ENCODE assay signal across 24 mouse cellular contexts in genomic region chr19:19478192-19478932, GRCm38 (mm10).
A peak's percentile ranks its signal among the peaks of the same experiment; 100 is the strongest.
DNase-seq lines count a peak whose midpoint lies in the region; ATAC-seq and TF ChIP-seq lines count a peak whose summit lies in the region.
"Had no signal": no experiment of that assay in that cellular context is flagged by ENCODE, and none has a peak within 500 bp of the region (broad histone marks: within the 10 kb centered on the region; RNA-seq: fewer than 3 reads in every experiment).

No protein-coding gene starts in this region.

- TF ChIP-seq CTCF in midbrain, postnatal 0 days (IDR thresholded peaks at IDR 0.05), result no peak
- no peak for TF ChIP-seq CTCF in brain, embryonic 14.5 days (IDR thresholded peaks at IDR 0.05; ENCODE audit: borderline replicate concordance, extremely low read depth, insufficient read depth, insufficient read length)

- no peaks in the 10 kb centered on the region for H3K36me3 ChIP-seq in forebrain, embryonic 11.5 days (ENCODE audit: control insufficient read depth, insufficient read depth, low read length)
- H3K36me3 ChIP-seq in forebrain, embryonic 10.5 days (replicated peaks), result no peaks in the 10 kb centered on the region
- no peaks in the 10 kb centered on the region for H3K36me3 ChIP-seq in midbrain, embryonic 12.5 days
- H3K36me3 ChIP-seq in midbrain, postnatal 0 days (ENCODE audit: insufficient read depth, low read length), result no peaks in the 10 kb centered on the region
- no peaks in the 10 kb centered on the region for H3K36me3 ChIP-seq in neural tube, embryonic 15.5 days
- H3K36me3 ChIP-seq: embryonic facial prominence, embryonic 10.5 days; embryonic facial prominence, embryonic 12.5 days; forebrain, embryonic 15.5 days had no signal

- H3K4me2 ChIP-seq in forebrain, embryonic 11.5 days (ENCODE audit: low read depth, low read length, severe bottlenecking), result no peak overlapping the region
- no peak overlapping the region for H3K4me2 ChIP-seq in midbrain, embryonic 12.5 days (replicated peaks)
- no peak overlapping the region for H3K4me2 ChIP-seq in midbrain, postnatal 0 days (ENCODE audit: low read depth, low read length, poor library complexity, severe bottlenecking)
- no peak overlapping the region for H3K4me2 ChIP-seq in neural tube, embryonic 15.5 days
- H3K4me2 ChIP-seq: embryonic facial prominence, embryonic 12.5 days; forebrain, embryonic 13.5 days; forebrain, embryonic 15.5 days had no signal

- no peaks in the 10 kb centered on the region for H3K27me3 ChIP-seq in forebrain, embryonic 11.5 days (ENCODE audit: control insufficient read depth, insufficient read depth, low read length)
- no peaks in the 10 kb centered on the region for H3K27me3 ChIP-seq in forebrain, embryonic 10.5 days (ENCODE audit: poor library complexity, severe bottlenecking)
- no peaks in the 10 kb centered on the region for H3K27me3 ChIP-seq in midbrain, embryonic 12.5 days
- H3K27me3 ChIP-seq in midbrain, postnatal 0 days (ENCODE audit: insufficient read depth, low read length), result no peaks in the 10 kb centered on the region
- H3K27me3 ChIP-seq in neural tube, embryonic 15.5 days (replicated peaks), result no peaks in the 10 kb centered on the region
- H3K27me3 ChIP-seq: CH12.LX; embryonic facial prominence, embryonic 12.5 days; forebrain, embryonic 13.5 days; forebrain, embryonic 15.5 days had no signal

- no peak overlapping the region for H3K4me3 ChIP-seq in forebrain, embryonic 11.5 days (ENCODE audit: low read depth, low read length)
- H3K4me3 ChIP-seq in forebrain, embryonic 10.5 days, result no peak overlapping the region
- H3K4me3 ChIP-seq in midbrain, embryonic 12.5 days, result no peak overlapping the region
- H3K4me3 ChIP-seq in midbrain, postnatal 0 days (ENCODE audit: low read depth, low read length), result no peak overlapping the region
- H3K4me3 ChIP-seq in neural tube, embryonic 15.5 days (replicated peaks), result no peak overlapping the region
- H3K4me3 ChIP-seq: embryonic facial prominence, embryonic 10.5 days; embryonic facial prominence, embryonic 12.5 days; forebrain, embryonic 13.5 days; forebrain, embryonic 15.5 days had no signal

- no peak overlapping the region for H3K27ac ChIP-seq in forebrain, embryonic 11.5 days (ENCODE audit: low read depth, low read length)
- H3K27ac ChIP-seq in forebrain, embryonic 10.5 days, result no peak overlapping the region
- no peak overlapping the region for H3K27ac ChIP-seq in midbrain, embryonic 12.5 days (replicated peaks)
- no peak overlapping the region for H3K27ac ChIP-seq in midbrain, postnatal 0 days (ENCODE audit: low read depth, low read length)
- H3K27ac ChIP-seq in neural tube, embryonic 15.5 days (replicated peaks), result no peak overlapping the region
- H3K27ac ChIP-seq: embryonic facial prominence, embryonic 10.5 days; embryonic facial prominence, embryonic 12.5 days; forebrain, embryonic 13.5 days; forebrain, embryonic 15.5 days had no signal

- H3K4me1 ChIP-seq in forebrain, embryonic 11.5 days (replicated peaks; ENCODE audit: control insufficient read depth, insufficient read depth, low read length), result no peaks in the 10 kb centered on the region
- no peaks in the 10 kb centered on the region for H3K4me1 ChIP-seq in forebrain, embryonic 10.5 days
- H3K4me1 ChIP-seq in midbrain, embryonic 12.5 days, result no peaks in the 10 kb centered on the region
- no peaks in the 10 kb centered on the region for H3K4me1 ChIP-seq in midbrain, postnatal 0 days (ENCODE audit: insufficient read depth, low read length)
- H3K4me1 ChIP-seq in neural tube, embryonic 15.5 days, result no peaks in the 10 kb centered on the region
- H3K4me1 ChIP-seq: embryonic facial prominence, embryonic 10.5 days; embryonic facial prominence, embryonic 12.5 days; forebrain, embryonic 13.5 days; forebrain, embryonic 15.5 days had no signal

- H3K9me3 ChIP-seq in forebrain, embryonic 11.5 days (ENCODE audit: control insufficient read depth, low read length), result no peaks in the 10 kb centered on the region
- no peaks in the 10 kb centered on the region for H3K9me3 ChIP-seq in forebrain, embryonic 10.5 days
- no peaks in the 10 kb centered on the region for H3K9me3 ChIP-seq in midbrain, embryonic 12.5 days
- H3K9me3 ChIP-seq in midbrain, postnatal 0 days (ENCODE audit: low read length), result no peaks in the 10 kb centered on the region
- no peaks in the 10 kb centered on the region for H3K9me3 ChIP-seq in neural tube, embryonic 15.5 days (replicated peaks)
- H3K9me3 ChIP-seq: embryonic facial prominence, embryonic 10.5 days; embryonic facial prominence, embryonic 12.5 days; forebrain, embryonic 13.5 days; forebrain, embryonic 15.5 days had no signal

- no peak overlapping the region for H3K9ac ChIP-seq in forebrain, embryonic 11.5 days (ENCODE audit: low read length)
- H3K9ac ChIP-seq in midbrain, embryonic 12.5 days (replicated peaks), result no peak overlapping the region
- no peak overlapping the region for H3K9ac ChIP-seq in midbrain, postnatal 0 days (replicated peaks; ENCODE audit: low read length, poor library complexity, severe bottlenecking)
- H3K9ac ChIP-seq in neural tube, embryonic 15.5 days (replicated peaks), result no peak overlapping the region
- H3K9ac ChIP-seq: embryonic facial prominence, embryonic 12.5 days; forebrain, embryonic 13.5 days; forebrain, embryonic 15.5 days; forebrain, postnatal 0 days had no signal

- peak; percentile 30; the same call in 1 of the 2 replicates for ATAC-seq in forebrain, embryonic 11.5 days (replicated peaks; ENCODE audit: low FRiP score)
- peak; percentile 82 for ATAC-seq in midbrain, embryonic 12.5 days (ENCODE audit: low FRiP score, low read depth)
- no peak for ATAC-seq in midbrain, postnatal 0 days (ENCODE audit: low FRiP score)
- ATAC-seq in neural tube, embryonic 15.5 days (ENCODE audit: low FRiP score), result no peak
- ATAC-seq: activated CD4-positive, CD25-positive, alpha-beta regulatory T cell, adult 4 months; CD4-positive, CD25-positive, alpha-beta regulatory T cell, adult 4 months; forebrain, embryonic 13.5 days; forebrain, embryonic 15.5 days; forebrain, postnatal 0 days had no signal

- 57% methylated on average over 2 of the region's 2 CpGs for WGBS in forebrain, embryonic 11.5 days
- 62% methylated on average over 2 of the region's 2 CpGs for WGBS in forebrain, embryonic 10.5 days
- 47% methylated on average over 2 of the region's 2 CpGs for WGBS in midbrain, embryonic 12.5 days
- 53% methylated on average over 2 of the region's 2 CpGs for WGBS in midbrain, postnatal 0 days
- 51% methylated on average over 2 of the region's 2 CpGs for WGBS in neural tube, embryonic 15.5 days

- no peak for DNase-seq in forebrain, embryonic 11.5 days (ENCODE audit: low spot score)
- DNase-seq in forebrain, embryonic 10.5 days (ENCODE audit: extremely low spot score, low spot score), result no peak
- no peak for DNase-seq in midbrain, postnatal 0 days (ENCODE audit: low spot score)
- peak; percentile 2 for DNase-seq in ES-CJ7 (ENCODE audit: low read depth, low spot score)
- DNase-seq in brain, embryonic 14.5 days (ENCODE audit: low read depth), result peak; percentile 3
- DNase-seq: adrenal gland, adult 8-10 months; adrenal gland, postnatal 14 days; adrenal gland, postnatal 36 days; B cell, adult 2 months; cerebellum, adult 11-12 months; cerebellum, adult 2 months; cerebellum, adult 9-10 months; cerebellum, postnatal 10 days; cerebellum, postnatal 25 days; forebrain, postnatal 0 days had no signal

- no peak for TF ChIP-seq POLR2A in brain, embryonic 14.5 days (IDR thresholded peaks at IDR 0.05; ENCODE audit: borderline replicate concordance, extremely low read depth, insufficient read depth, insufficient read length, poor library complexity, severe bottlenecking)

Comparison
In these comparisons a context has a peak if more than half of its experiments do, and no peak if none do; other contexts are left out.
1. ATAC-seq: peak in forebrain, embryonic 11.5 days (single experiment) and midbrain, embryonic 12.5 days (single experiment); none in midbrain, postnatal 0 days (single experiment) and neural tube, embryonic 15.5 days (single experiment).
2. DNase-seq: peak in ES-CJ7 (single experiment) and brain, embryonic 14.5 days (single experiment); none in forebrain, embryonic 11.5 days (single experiment), forebrain, embryonic 10.5 days (single experiment) and midbrain, postnatal 0 days (single experiment).